In the genomic region with DNA sequence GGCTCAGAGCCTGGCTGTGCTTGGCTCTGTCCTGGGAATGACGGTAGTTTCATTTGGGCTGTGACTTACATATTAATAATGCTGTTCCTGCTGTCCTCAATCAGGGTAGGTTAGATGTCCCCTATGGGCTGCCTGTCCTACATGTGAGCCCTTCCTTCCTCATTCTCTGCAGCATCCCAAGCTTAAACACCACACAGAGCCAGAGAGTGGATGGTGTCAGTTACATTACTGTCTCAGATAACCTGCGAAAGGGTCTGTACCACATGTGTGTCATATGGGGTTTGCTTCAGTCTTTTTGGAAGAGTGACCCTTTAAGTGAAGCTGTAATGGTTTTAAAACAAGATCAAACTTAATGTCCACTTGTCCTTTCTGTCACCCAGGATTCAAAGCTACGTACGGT, we compare ENCODE assay signal across 25 mouse cellular contexts.
"Had no signal": no experiment of that assay in that cellular context is flagged by ENCODE, and none has a peak within 500 bp of the region (broad histone marks: within the 10 kb centered on the region; RNA-seq: fewer than 3 reads in every experiment).

No protein-coding gene starts in this region.

- H3K27ac ChIP-seq: gastrocnemius, adult 2 months; heart, adult 2 months; heart, embryonic 13.5 days; heart, embryonic 15.5 days; hindbrain, embryonic 13.5 days; hindbrain, embryonic 15.5 days; hindbrain, postnatal 0 days; kidney, embryonic 15.5 days; kidney, postnatal 0 days; limb, embryonic 13.5 days; limb, embryonic 15.5 days; liver, embryonic 12.5 days had no signal

- H3K27me3 ChIP-seq: heart, embryonic 13.5 days; heart, embryonic 15.5 days; kidney, embryonic 15.5 days; limb, embryonic 13.5 days; limb, embryonic 15.5 days had no signal

- H3K36me3 ChIP-seq: heart, embryonic 13.5 days; heart, embryonic 15.5 days; hindbrain, embryonic 13.5 days; hindbrain, embryonic 15.5 days; kidney, embryonic 15.5 days; limb, embryonic 13.5 days; limb, embryonic 15.5 days; liver, embryonic 12.5 days had no signal

- H3K4me3 ChIP-seq: gastrocnemius, adult 2 months; heart, adult 2 months; heart, embryonic 13.5 days; heart, embryonic 15.5 days; hindbrain, embryonic 13.5 days; hindbrain, embryonic 15.5 days; kidney, embryonic 15.5 days; limb, embryonic 13.5 days; limb, embryonic 15.5 days; liver, embryonic 12.5 days had no signal

- ATAC-seq: hindbrain, postnatal 0 days; intestine, embryonic 16.5 days; liver, embryonic 12.5 days had no signal

- DNase-seq: gastrocnemius, adult 2 months; gastrocnemius, postnatal 10 days; gastrocnemius, postnatal 25 days; heart, adult 2 months; heart, postnatal 14 days; heart, postnatal 36 days; kidney, adult 11 months; kidney, adult 2 months; kidney, adult 9 months; kidney, postnatal 14 days; kidney, postnatal 36 days; layer of hippocampus, adult 9-11 months; layer of hippocampus, postnatal 36 days; left cerebral cortex, postnatal 4 days had no signal
